12 mouse cellular contexts compared by ENCODE assay signal in the genomic region with DNA sequence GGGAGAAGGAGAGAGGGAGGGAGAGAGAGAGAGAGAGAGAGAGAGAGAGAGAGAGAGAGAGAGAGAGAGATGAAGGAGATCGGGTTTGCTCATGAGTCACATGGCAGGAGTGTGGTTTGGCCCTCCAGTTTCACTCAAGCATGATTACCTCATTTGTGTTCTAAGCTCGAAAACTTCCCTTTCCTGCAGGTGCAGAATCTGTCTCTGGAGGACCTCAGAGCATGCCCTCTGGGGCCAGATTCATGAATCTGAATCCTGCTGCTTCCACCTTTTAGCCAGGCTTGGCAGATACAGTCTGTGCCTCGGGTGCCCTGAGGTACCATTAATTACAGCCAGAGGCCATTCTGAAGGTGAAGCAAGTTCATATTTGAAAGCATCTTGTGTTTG. TPM values are rescaled to one million over a fixed set of nuclear protein-coding genes. Genes with fewer than 3 reads are reported as not detected.
A peak's percentile ranks its signal among the peaks of the same experiment; 100 is the strongest.
DNase-seq lines count a peak whose midpoint lies in the region; ATAC-seq and TF ChIP-seq lines count a peak whose summit lies in the region.
"Had no signal": no experiment of that assay in that cellular context is flagged by ENCODE, and none has a peak within 500 bp of the region (broad histone marks: within the 10 kb centered on the region; RNA-seq: fewer than 3 reads in every experiment).

No protein-coding gene starts in this region.

- H3K4me1 ChIP-seq in lung, postnatal 0 days (ENCODE audit: insufficient read depth, low read depth, low read length), result no peaks in the 10 kb centered on the region
- H3K4me1 ChIP-seq in midbrain, embryonic 11.5 days (ENCODE audit: control insufficient read depth, insufficient read depth, low read length), result no peaks in the 10 kb centered on the region
- H3K4me1 ChIP-seq in hindbrain, embryonic 13.5 days (replicated peaks), result no peaks in the 10 kb centered on the region
- H3K4me1 ChIP-seq: limb, embryonic 15.5 days had no signal

- 21% methylated on average over 3 of the region's 3 CpGs for WGBS in lung, postnatal 0 days
- 58% methylated on average over 3 of the region's 3 CpGs for WGBS in midbrain, embryonic 11.5 days
- 48% methylated on average over 3 of the region's 3 CpGs for WGBS in hindbrain, embryonic 13.5 days

- ATAC-seq in lung, postnatal 0 days, result peak; percentile 72
- peak; percentile 51 for ATAC-seq in Patski
- ATAC-seq in midbrain, embryonic 11.5 days (ENCODE audit: low FRiP score), result no peak
- ATAC-seq in hindbrain, embryonic 13.5 days (ENCODE audit: low FRiP score), result no peak

- no peak overlapping the region for H3K4me2 ChIP-seq in lung, postnatal 0 days (replicated peaks; ENCODE audit: low read depth, low read length)
- no peak overlapping the region for H3K4me2 ChIP-seq in midbrain, embryonic 11.5 days
- no peak overlapping the region for H3K4me2 ChIP-seq in hindbrain, embryonic 13.5 days
- H3K4me2 ChIP-seq: limb, embryonic 15.5 days had no signal

- TF ChIP-seq CTCF in lung, postnatal 0 days (IDR thresholded peaks at IDR 0.05), result no peak
- peak; percentile 37 for TF ChIP-seq CTCF in Patski (IDR thresholded peaks at IDR 0.05)

- peak; percentile 77 for DNase-seq in lung, postnatal 0 days (ENCODE audit: low spot score)
- DNase-seq in lung, postnatal 14 days, result no peak
- DNase-seq in Patski (ENCODE audit: low read depth, low spot score), result peak; percentile 48
- peak; percentile 78 for DNase-seq in naive thymus-derived CD4-positive, alpha-beta T cell, adult 2 months (ENCODE audit: low read depth)
- peak; percentile 38 to 51 for DNase-seq in thymus, postnatal 36 days
- DNase-seq in midbrain, embryonic 11.5 days (ENCODE audit: low spot score, missing footprints), result no peak
- no peak for DNase-seq in adipocyte (ENCODE audit: low spot score)
- DNase-seq: cerebellum, adult 11-12 months; heart, postnatal 36 days; midbrain, embryonic 14.5 days had no signal

- no peak for TF ChIP-seq EP300 in lung, postnatal 0 days (IDR thresholded peaks at IDR 0.05)

- no peaks in the 10 kb centered on the region for H3K36me3 ChIP-seq in lung, postnatal 0 days (ENCODE audit: insufficient read depth, low read length)
- no peaks in the 10 kb centered on the region for H3K36me3 ChIP-seq in midbrain, embryonic 11.5 days (ENCODE audit: control insufficient read depth, insufficient read depth, low read length)
- H3K36me3 ChIP-seq in hindbrain, embryonic 13.5 days, result no peaks in the 10 kb centered on the region
- H3K36me3 ChIP-seq: limb, embryonic 15.5 days had no signal

- in situ Hi-C loops in Patski (cut with MboI; ENCODE audit: low pct_unique_long_range_greater_than_20kb), result no loop called here

- no peak overlapping the region for H3K27ac ChIP-seq in lung, postnatal 0 days (ENCODE audit: low read length)
- no peak overlapping the region for H3K27ac ChIP-seq in midbrain, embryonic 11.5 days (ENCODE audit: low read depth, low read length)
- no peak overlapping the region for H3K27ac ChIP-seq in hindbrain, embryonic 13.5 days
- H3K27ac ChIP-seq: limb, embryonic 15.5 days had no signal

- H3K9ac ChIP-seq in lung, postnatal 0 days (replicated peaks; ENCODE audit: low read depth), result no peak overlapping the region
- H3K9ac ChIP-seq in midbrain, embryonic 11.5 days (ENCODE audit: low read length), result no peak overlapping the region
- no peak overlapping the region for H3K9ac ChIP-seq in hindbrain, embryonic 13.5 days
- H3K9ac ChIP-seq: limb, embryonic 15.5 days had no signal

- POLR2A ChIA-PET in Patski (lab: Charles Lee), result interaction anchor here (0.6 kb wide), 1 partner anchor 17 kb away, joined by 3 read pairs; no protein-coding TSS in a partner anchor

- CTCF ChIA-PET in Patski (lab: Charles Lee), result interaction anchor here (0.8 to 1.7 kb wide), 4 partner anchors 15 to 57 kb away, joined by 3 to 4 read pairs (median 3); no protein-coding TSS in a partner anchor

- H3K4me3 ChIP-seq in lung, postnatal 0 days (ENCODE audit: low read depth, low read length), result no peak overlapping the region
- H3K4me3 ChIP-seq in midbrain, embryonic 11.5 days (ENCODE audit: low read depth, low read length), result no peak overlapping the region
- H3K4me3 ChIP-seq in hindbrain, embryonic 13.5 days, result no peak overlapping the region
- H3K4me3 ChIP-seq: limb, embryonic 15.5 days had no signal

- H3K9me3 ChIP-seq in lung, postnatal 0 days (ENCODE audit: low read length), result no peaks in the 10 kb centered on the region
- H3K9me3 ChIP-seq in midbrain, embryonic 11.5 days (ENCODE audit: control insufficient read depth, low read length), result no peaks in the 10 kb centered on the region
- H3K9me3 ChIP-seq in hindbrain, embryonic 13.5 days, result no peaks in the 10 kb centered on the region
- H3K9me3 ChIP-seq: limb, embryonic 15.5 days had no signal

- no peaks in the 10 kb centered on the region for H3K27me3 ChIP-seq in lung, postnatal 0 days (replicated peaks; ENCODE audit: insufficient read depth, low read length)
- no peaks in the 10 kb centered on the region for H3K27me3 ChIP-seq in Patski
- H3K27me3 ChIP-seq in midbrain, embryonic 11.5 days (ENCODE audit: control insufficient read depth, insufficient read depth, low read length), result no peaks in the 10 kb centered on the region
- 0 out of 2 replicates have a peak, but pooled peaks cover 2% of the 10 kb centered on the region for H3K27me3 ChIP-seq in hindbrain, embryonic 13.5 days
- H3K27me3 ChIP-seq: limb, embryonic 15.5 days had no signal

RNA-seq across cellular contexts. Expression of gene Map3k5, which starts 57.6 kb away (rescaled TPM):
- 3.1 and 3.2 TPM in 2 replicates for polyA plus RNA-seq in lung, postnatal 0 days (2015; fragmentation: Nextera tagmentation; extraction: Ambion mirVana)
- 14.8 TPM for polyA plus RNA-seq in Patski (2021)
- polyA plus RNA-seq in midbrain, embryonic 11.5 days (2014; fragmentation: Nextera tagmentation; extraction: Ambion mirVana), result 0.51 and 1.0 TPM in 2 replicates
- 0.65 and 0.74 TPM in 2 replicates for polyA plus RNA-seq in hindbrain, embryonic 13.5 days (2015; fragmentation: Nextera tagmentation; extraction: Ambion mirVana)

Comparison
In these comparisons a context has a peak if more than half of its experiments do, and no peak if none do; other contexts are left out.
1. DNase-seq: peak in lung, postnatal 0 days (single experiment), Patski (single experiment), naive thymus-derived CD4-positive, alpha-beta T cell, adult 2 months (single experiment) and thymus, postnatal 36 days (2 of 2); none in lung, postnatal 14 days (single experiment), midbrain, embryonic 11.5 days (single experiment) and adipocyte (single experiment).
2. ATAC-seq: peak in lung, postnatal 0 days (single experiment) and Patski (single experiment); none in midbrain, embryonic 11.5 days (single experiment) and hindbrain, embryonic 13.5 days (single experiment).